Mouse (Mus musculus) hindlimb bud, embryonic 11.5 days (tissue): ENCODE measurements around the gene Nek7.

Experiments used
- DNase-seq: peaks from one replicate; pipeline ENCODE4 v3.0.0-alpha.2; 2012; ENCODE audit warnings: low read depth, low spot score; ENCODE audit errors: extremely low spot score

The Nek7 gene

DNA sequence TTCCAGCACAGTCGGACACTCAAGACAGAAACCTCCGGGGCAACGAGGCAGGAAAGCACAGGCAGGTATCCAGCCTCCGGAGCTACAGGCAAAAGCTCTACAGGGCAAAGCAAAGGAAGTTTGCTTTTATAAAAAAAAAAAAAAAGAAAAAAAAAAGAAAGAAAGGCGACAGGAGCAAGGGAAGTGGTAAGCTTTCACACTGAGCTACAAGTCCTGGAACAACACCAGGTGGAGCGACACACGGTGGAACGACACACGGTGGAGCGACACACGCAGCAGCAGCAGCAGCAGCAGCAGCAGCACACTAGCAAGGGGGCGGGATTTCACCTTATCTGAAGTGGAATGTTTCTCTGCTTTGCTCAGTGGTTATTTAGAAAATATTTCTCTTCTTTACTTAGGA, 10.8 kb downstream of the Nek7 start:
- DNase-seq, result no peak

DNA sequence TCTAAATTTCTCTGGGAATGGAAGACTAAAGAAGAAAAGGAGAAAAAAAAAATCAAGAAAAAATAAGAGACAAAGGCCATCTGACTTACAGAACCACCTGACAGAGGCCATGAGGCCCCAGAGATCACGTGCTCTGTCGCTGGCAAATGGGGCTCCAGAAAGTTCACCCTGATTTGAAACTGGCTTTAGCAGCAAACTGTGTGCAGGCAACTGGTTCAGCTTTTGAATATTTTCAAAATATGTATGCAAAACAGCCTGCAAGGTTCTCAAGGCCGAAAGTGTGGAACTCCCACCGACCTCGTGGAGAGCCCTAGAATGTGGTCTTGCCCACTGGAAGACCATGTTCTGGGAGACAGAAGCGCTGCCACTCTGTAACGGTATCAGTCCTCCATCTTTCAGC, 11.6 kb downstream of the Nek7 start:
- no peak for DNase-seq

DNA sequence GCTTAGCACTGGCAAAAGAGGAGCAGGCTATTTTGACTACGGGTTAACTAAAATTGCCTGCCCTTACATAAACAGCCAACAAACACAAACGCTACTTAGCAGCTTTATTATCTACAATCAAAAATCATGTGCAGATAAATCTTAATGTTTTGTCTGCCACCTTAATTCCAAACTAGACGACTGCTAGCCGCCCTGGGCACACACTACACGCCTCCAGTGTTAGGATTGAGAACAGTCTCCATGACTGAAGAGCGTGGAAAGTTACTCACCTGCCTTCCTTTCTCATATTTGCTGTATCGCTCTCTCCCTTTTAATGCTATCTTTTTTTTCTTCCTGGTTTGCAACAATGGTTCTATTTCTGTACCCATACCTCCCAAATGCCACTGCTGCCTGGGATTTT, 12.1 kb downstream of the Nek7 start:
- DNase-seq, result no peak

DNA sequence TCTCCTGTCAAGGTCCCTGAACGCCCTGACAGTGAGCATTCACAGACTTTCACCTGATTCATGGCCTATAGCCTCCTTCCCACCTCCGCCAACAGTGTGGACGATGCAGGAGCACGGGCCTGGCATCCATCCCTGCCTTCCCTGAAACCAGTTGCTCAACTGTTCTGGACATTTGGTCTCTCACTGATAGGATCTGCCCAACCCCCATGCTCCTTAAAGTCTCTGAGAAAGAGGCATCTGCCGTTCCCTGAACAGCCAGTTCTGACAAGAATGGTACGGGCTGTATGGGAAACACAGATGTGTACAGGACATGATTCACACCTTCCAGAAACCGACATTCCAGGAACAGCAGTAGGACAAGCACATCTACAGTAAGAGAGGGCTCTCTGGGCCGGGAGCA, 13.2 kb downstream of the Nek7 start:
- no peak for DNase-seq

DNA sequence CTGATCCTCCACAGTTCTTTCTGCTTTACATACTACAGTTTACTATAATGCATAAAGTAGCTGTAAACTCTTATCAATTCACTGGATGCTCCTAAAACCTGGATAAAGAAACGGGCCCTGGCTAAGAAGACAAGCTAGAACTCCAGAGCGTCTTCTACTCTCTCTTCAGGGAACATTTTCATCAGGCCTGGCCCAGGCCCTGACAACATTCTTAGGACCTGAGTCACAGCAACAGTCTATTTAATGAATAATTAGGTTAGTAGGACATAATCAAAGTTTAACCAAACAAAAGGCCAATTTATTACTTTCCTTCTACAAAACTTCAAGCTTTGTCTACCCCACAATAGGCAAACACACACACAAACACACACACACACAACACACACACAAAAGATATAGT, 15.2 kb downstream of the Nek7 start:
- no peak for DNase-seq

DNA sequence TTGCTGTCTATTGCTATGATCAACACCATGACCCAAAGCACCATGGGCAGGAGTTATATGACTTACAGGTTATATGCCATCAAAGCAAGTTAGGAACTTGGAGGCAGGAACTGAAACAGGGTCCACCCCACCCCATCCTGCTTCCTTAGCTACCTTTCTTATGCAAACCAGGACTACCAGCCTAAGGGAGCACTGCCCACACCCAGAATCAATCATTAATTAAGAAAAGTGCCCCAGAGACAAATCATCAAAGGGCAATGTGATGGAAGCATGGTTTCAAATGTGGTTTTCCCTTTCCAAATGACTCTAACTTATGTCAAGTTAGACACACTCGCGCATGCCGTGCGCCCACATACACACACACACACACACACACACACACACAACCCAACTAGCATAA, 16.0 kb downstream of the Nek7 start:
- DNase-seq, result no peak

DNA sequence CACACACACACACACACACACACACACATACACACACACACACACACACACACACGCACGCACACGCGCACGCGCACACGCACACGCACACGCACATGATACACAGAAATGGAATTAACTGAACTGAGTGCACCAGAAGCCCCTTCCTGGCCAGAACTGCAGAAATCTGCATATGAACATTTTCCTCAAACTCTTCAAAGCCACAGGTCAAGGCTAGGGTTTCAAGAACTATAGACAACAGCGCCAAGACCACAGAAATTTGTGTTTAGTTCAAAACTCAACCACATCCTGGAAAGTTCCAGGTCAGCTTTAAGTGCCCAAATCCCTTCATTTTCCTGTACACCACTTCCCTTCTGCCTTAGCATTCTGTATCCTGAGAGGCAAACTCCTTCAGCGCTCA, 21.9 kb downstream of the Nek7 start:
- no peak for DNase-seq

DNA sequence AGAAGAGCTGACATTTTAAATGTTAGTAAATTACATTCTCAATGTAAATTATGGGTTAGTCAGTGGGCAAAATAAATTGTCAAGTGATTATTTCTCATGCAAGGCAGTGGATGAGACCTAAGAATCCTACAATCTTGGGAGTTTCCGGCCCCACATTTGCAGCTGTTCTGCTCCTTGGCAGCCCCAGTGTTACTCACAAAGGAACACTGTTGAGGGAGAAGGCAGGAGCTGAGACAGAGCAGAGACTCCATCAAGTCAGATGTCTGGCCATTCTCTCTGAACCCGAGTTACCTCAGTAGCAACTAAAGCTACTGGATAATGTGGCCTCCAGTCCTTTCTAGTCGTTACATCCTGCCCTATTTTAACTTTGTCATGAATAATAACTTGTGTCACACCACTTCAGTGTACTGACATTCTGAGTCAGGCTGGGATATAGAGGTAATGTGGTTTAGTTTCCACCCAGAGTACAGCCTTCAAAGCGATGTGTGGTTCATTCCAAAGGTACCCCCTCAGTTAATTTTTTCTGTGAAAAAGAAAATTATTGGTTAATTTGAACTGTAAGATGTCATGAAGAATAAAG, 23.7 kb downstream of the Nek7 start:
- no peak for DNase-seq

DNA sequence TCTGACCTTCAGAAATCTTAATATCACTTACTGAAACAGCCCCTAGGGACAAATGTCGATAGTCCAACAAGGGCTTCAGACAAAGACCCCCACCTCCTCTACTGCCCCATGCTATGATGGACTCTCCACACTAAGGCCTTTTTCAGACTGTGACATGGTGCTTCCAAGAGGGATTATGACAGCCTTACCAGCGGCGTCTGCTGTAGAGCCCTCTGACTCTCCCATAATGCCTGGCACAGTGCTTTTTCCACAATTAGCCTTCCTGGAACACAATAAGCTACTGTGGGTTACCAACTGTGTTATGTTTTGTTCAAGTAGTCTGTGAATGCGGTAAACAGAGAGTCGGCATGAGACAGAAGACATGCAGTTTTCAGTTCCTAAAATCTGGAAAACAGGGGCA, 25.0 kb downstream of the Nek7 start:
- DNase-seq, result no peak

DNA sequence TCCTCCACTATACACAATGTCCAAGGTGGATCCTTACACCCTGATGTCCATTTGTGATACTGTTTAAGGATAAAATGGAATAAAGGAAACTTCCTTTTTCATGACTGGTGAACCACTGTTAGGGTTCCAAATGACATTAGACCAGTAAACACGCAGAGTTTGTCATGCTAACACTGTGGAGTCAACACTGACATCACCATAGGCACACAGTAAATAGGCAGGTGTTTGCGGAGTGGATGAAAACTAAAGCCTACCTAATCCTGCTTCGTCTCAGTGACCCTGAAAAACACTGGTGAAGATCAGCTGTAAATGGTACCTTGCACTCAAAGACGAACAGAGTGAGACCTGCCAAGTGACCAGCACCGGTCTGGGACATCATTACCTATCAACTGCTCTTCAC, 26.0 kb downstream of the Nek7 start:
- no peak for DNase-seq

DNA sequence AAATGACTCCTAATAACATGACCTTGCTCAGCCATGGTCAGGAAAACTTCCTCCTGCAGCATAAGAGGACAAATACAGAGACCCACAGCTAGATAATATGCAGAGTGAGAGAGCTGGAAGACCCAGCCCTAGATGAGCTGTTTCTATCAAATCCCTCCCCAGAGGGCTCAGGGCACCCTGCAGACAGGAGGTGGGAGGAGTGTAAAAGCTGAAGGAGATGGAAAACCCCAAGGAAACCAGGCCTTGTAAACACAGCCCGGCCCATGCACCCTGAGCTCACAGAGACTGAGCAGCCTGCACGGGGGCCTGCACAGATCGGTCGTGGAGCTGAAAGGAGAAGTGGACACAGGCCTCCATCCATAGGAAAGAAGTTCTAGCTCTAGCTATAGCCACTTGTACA, 27.5 kb downstream of the Nek7 start:
- DNase-seq, result no peak

DNA sequence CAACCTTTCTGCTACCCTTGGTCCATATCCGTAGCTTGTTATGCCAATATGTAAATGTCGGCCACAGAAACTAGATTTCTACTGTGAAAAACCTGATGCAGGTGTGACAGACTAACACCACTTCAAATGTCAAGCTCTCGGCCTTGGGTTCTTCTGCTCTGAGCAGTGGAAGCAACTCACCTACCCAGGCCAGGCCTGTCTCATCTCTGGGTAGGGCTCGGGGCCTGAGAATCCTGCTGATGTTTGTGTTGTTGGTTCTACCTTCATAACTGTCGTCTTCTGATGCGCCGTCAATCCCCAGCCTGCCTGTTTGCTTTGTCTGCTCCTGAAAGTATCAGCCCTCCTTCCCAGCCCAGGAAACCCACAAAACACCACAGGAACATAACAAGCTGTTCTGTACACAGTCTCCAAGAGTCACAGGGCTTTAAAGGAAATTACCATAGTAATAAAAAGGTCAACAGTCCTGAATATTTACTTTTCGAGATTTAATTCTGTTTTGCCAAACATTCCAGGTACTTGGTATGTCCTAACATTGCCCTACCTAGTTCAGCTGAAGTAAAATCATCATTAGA, 29.4 kb downstream of the Nek7 start:
- no peak for DNase-seq

DNA sequence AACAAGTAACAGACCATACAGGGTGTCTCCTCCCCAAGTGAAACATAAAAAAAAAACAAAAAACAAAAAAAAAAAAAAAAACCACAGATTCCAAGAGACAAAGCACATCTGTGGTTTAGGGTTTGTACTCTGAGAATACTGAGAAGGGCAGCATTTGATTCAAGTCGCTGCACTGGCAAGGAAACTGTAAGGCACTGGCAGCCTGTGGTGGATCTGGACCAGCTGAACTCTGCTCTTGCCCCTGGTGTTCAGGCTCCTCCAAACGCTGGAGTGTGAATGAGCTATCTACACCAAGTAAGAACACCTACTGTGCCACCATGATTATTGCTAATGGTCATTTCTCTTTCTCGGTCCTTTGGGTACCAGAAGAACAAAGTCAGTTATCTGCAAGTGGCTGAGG, 30.8 kb downstream of the Nek7 start:
- no peak for DNase-seq

DNA sequence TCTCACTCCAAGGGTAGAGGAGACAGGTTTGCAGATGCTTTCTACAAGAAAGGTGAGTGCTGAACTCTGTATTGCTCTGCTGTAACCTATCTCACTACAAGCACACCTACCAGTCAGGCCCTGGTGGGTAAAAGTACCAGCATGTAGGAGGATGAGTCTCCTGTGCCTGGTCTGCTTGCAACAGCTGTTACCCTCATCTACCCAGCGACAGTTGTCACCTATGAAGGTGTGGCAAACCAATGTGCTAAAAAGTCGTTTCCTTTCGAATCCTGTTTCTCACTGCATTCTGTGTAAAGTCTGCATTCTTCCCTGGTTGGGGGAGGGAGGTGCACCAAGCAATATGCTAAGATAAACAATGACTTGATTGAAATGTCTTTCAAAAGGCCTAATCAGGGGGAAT, 32.1 kb downstream of the Nek7 start:
- DNase-seq, result no peak

DNA sequence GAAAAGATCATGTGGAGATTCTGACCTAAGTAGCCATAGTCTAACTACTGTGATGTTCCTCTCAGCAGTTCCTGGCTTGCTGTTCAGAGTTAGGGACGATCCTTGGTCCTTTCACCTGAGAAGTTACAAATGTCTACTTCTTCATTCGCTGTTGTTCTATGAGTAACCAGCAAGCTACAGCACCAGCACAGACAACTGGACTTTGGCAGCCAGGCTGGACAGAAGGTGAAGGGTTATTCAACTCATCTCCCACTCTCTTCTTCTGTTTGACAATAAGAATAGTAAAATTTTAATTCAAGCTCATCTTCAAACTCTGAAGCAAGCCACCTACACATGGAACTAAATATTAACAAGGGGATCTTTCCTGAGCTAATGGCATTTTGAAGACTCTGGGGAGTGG, 33.0 kb downstream of the Nek7 start:
- no peak for DNase-seq

DNA sequence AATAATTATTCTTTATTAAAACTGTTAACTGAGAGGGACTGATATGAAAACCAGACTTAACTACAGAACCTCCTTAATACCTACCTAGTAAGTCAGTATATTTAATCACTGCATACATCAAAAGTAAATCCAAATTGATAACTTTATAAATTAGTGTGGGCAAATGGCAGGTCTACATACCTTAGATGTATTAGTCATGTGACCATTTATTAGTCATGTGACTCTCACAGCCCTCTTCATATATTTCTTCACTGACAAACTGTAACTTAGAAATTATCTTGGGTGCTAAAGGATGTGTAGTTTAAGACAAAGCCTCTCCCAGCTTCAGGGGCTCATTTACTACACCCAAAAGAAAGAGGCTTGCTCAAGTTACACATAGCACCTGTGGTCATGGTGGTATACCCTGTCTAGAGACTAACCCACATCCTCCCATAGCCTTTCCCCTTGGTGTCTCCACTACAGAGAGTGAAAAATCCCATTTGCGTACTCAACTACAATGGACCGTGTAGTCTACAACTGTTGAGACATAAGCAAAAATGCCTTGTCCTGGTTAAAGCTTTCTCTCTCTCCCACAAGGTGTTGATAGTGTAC, 35.4 kb downstream of the Nek7 start:
- DNase-seq, result no peak

DNA sequence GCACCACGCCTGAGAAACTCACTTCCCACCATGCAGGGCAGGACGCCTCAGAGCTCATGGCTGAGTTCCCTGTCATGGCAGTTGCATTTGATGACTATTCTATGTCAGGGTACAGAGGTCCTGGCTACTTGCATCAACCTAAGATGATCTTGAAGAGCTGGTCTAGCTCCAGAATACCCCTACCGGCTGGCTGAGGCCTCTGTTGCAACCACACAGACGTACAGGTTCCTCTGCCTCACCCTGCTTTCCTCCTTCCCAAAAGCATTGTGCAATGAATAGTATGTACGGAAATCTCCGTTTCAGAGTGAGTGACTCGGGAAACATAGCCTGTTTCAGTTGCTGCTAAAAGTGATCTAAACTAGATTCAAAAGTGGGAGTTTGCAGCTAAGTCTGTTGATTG, 37.7 kb downstream of the Nek7 start:
- DNase-seq, result no peak

DNA sequence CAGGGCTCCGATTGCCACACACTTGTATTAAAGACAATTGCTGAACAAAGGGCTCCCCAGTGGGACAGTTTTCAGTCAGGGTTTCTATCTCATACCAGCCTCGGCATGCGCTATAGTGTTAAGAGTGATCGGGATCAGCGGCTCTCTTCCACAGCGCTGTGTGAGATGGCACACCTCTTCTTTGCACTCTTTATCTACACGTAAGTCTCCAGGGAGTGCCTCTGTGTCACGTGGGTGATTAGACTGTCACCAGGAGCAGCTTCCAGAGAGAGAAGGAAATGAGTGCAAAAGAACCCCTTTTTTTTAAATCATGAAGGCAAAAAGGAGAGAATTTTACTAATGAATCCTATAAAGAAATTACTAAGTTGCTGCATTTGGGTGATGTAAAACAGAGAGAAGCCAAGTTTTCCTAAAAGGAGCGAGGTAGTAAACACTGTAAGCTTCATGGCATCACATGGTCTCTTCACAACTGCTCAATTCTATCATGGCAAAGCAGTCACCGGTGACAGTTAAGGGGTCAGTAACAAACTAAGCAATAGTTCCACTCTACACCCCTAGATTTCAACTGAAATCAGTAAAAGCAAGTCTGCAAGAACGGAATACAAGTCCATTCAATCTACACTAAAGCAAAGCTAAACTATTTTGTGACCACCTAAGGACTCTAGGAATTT, 40.0 kb downstream of the Nek7 start:
- DNase-seq, result no peak

DNA sequence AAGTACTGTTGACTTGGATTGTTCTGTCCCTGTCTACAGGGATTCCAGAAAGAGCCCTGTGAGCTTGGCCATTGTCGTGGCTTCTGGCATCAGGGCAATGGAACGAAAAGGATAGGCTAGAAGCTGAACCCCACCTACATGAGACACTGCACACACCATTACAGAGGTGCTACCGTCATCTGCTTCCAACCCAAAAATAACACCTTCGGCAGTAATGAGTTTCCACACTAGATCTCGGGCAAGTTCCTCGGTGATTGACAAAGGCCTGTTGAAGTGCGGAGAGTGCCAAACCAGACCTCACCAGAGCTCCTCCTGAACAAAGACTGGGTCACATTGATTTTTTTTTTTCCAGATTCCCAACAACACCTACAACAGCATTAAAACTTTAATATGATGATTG, 40.7 kb downstream of the Nek7 start:
- no peak for DNase-seq

DNA sequence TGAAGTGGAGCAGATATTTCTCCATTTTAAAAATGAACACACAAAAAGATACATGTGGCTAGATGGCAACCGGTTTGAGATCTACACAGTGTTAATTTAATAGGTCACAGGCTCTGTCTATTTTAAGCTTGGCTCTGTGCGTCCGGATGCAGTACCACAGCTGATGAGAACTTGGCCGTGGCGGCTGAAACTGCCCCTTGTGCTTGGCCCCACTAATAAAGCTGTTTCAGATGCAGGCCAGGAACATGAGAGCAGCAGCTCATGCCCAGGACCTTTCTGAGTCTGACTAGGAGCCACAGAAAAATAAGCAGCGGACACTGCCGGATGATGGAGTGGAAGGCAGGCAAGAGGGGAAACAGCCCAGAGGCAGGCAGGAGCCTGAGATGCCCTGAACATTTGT, 43.1 kb downstream of the Nek7 start:
- DNase-seq, result no peak

DNA sequence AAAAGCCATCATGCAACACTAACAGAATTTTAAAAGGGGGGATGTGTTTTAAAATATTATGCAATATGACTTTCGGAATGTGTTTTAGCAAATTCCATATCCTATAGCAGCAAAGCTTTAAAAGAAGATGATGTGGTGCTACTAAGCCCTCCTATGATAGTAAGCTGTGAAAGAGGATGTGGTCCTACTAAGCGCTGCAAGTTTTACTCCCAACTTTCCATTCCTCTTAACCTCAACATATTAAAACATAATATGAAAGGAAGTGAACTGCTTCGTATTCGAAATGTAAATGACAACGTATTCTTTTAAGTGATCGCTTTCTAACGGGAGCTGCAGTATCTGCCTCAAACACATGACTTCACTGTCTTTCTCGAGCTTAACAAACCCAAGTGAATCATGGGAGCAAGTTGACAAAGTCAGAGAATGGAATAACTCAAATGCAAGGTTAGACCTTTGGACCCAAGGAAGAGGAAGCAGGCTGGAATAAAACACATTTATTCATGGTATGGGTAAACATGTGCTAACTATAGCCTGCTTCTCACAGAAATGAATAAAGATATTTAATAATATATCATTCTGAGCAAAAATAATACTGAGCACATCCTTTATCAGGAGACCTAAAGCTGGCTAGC, 43.8 kb downstream of the Nek7 start:
- DNase-seq, result no peak

DNA sequence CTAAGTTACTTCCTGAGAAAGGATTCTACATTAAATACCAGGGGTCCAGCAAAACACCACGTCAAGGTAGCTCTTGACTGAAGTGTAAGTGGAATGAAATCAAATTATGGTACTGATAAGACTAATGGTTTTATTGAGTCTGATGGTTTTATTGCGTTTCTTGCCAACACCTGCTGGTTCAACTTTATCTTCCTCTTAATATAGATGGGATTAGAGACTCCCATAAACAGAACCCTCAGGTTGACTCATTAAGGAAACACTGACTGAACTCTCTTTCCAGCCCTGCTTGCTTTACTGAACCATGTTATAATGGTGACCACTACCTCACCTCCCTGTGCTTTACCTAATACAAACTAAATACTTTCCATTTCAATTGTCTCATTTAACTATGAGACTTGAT, 44.3 kb downstream of the Nek7 start:
- DNase-seq, result no peak
